Mouse (Mus musculus) liver, embryonic 11.5 days (tissue): ENCODE data around the gene Nlrp4f. TPM values are rescaled to one million over a fixed set of nuclear protein-coding genes. Genes with fewer than 3 reads are reported as not detected.

Experiments used
- polyA plus RNA-seq: library from polyadenylated mRNA; unstranded; fragments of >200 nt; fragmentation: Nextera tagmentation; extraction: Ambion mirVana; gene quantifications from 2 replicates; pipeline ENCODE4 v1.2.1, GENCODE M21; 2014

Gene Nlrp4f
- polyA plus RNA-seq, 1 experiment from 2014 or later = not detected

Other genes with a start within 250 kb of the Nlrp4f start
- not detected in 2 replicates for gene Spata31d1c, start 172.9 kb downstream of the Nlrp4f start, polyA plus RNA-seq
- gene Prss47, start 153.2 kb downstream of the Nlrp4f start, polyA plus RNA-seq = not detected in 2 replicates
- 68.1 and 78.1 TPM in 2 replicates for gene Mfsd14b, start 93.0 kb downstream of the Nlrp4f start, polyA plus RNA-seq
- not detected in 2 replicates for gene Olfr465-ps1, start 67.9 kb downstream of the Nlrp4f start, polyA plus RNA-seq
- gene Olfr466, start 55.7 kb downstream of the Nlrp4f start, polyA plus RNA-seq = not detected in 2 replicates
- not detected in 2 replicates for gene Gm10775, start 53.6 kb upstream of the Nlrp4f start, polyA plus RNA-seq
- gene Zfp369, start 72.8 kb upstream of the Nlrp4f start, polyA plus RNA-seq = 11.3 and 11.4 TPM in 2 replicates